Mouse (Mus musculus) heart, postnatal 0 days (tissue): ENCODE measurements around the gene Phf10.
"Not testable (repeated sequence)": the region's sequence is repeated elsewhere in the genome, so short reads cannot be mapped to it uniquely, and the experiment has no call there.

Source experiments
- CTCF ChIP-seq: IDR thresholded peaks from 2 replicates; pipeline ENCODE4 v1.5.1; 2016; ENCODE audit warnings: antibody characterized with exemption, control low read depth, low read depth
- EP300 ChIP-seq: IDR thresholded peaks from 2 replicates; pipeline ENCODE4 v1.6.1; 2016; ENCODE audit warnings: antibody characterized with exemption, low read depth

DNA sequence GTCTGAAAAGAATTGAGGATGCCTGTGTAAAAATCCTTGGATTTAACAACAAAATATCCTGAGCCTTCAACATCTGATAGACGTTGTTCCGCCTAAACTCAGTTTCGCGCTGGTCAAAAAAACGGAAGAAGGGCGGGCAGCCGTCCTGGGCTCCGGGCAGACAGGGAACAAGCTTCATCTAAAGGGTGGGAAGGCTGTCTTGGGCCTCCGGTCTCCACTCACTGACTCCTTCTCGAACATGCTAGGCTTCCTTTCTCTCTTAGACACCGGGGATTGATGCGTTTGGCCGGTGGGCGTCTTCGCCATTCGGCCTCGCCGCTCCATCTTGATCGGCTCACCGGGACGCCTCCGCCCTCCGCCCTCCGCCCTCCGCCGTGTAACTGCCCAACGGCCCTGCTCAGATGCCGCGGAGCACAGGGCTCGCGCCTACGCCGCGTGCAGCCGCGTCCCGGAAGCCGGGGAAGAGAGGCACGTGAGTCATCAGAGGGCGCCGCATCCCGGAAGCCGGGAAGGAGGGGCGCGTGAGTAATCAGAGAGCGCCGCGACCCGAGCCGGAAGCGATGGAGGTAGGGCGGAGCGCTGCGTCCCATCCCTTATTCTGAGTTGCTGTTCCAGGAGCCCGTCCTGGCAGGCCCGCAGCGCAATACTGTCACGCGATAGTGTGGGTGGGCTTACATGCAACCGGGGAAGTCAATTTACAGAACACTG is 48.8 kb upstream of the Phf10 start, which contains the start of gene Gm3435:
- TF ChIP-seq CTCF, EP300: not testable (repeated sequence)
